ENCODE assay signal across 8 mouse cellular contexts in the genomic region with DNA sequence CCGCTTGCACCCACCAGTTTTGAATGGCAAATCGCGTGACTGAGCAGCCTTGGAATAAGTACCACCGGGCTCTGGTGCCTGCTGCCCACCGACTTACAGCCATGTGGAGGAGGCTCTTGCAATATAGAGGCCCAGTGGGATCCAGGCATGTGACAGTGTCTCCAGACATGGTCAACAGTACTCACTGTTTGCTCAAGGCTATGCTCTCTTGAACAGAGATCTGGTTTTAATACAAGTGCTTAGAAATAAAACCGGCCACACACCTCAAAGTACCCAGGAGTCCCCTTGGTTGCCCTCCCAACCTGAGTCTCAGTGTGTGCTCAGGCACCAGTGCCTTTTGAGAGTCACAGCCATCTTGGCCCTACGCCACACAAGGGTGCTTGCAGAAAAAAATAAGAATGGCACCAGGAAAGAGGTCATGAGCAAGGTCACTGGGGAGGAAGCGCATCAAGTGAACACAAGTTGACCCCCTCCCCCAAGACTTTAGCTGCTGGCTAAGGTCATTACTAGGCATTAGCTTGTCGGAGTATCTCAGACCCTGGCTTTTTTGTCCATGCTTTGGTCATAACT. TPM values are rescaled to one million over a fixed set of nuclear protein-coding genes. Genes with fewer than 3 reads are reported as not detected.
DNase-seq lines count a peak whose midpoint lies in the region; ATAC-seq and TF ChIP-seq lines count a peak whose summit lies in the region.

A gene (minus strand): TSS at position 142 of the 570 bp plus-strand sequence.

- peak within 1 kb of the TSS; percentile 73 for H3K27ac ChIP-seq in left cerebral cortex, adult 2 months
- no peak within 1 kb of the TSS for H3K27ac ChIP-seq in bone marrow macrophage, adult 2 months (ENCODE audit: insufficient read depth, low read depth, low read length)
- peak within 1 kb of the TSS; percentile 75 for H3K27ac ChIP-seq in kidney, postnatal 0 days
- no peak within 1 kb of the TSS for H3K27ac ChIP-seq in macrophage

- H3K4me1 ChIP-seq in bone marrow macrophage, adult 2 months (ENCODE audit: control insufficient read depth, insufficient read depth, low read length) = peaks cover 40% of the 10 kb centered on the region
- H3K4me1 ChIP-seq in kidney, postnatal 0 days (replicated peaks; ENCODE audit: insufficient read depth, low read length) = peaks cover 25% of the 10 kb centered on the region

- DNase-seq in left cerebral cortex, adult 2 months (ENCODE audit: extremely low spot score in 1 of 2, low spot score in 2 of 2) = no peak
- DNase-seq in left cerebral cortex, adult 9 months (ENCODE audit: low spot score in 2 of 2) = no peak
- DNase-seq in gonadal fat pad, adult 2 months (ENCODE audit: low read depth) = no peak
- peak; percentile 7 for DNase-seq in kidney, postnatal 0 days (ENCODE audit: low spot score)
- DNase-seq in spleen, adult 18-20 months = no peak
- no peak for DNase-seq in thymus, postnatal 0 days (ENCODE audit: low spot score)

- TF ChIP-seq CTCF in left cerebral cortex, adult 2 months (IDR thresholded peaks at IDR 0.05) = no peak
- no peak for TF ChIP-seq CTCF in bone marrow macrophage, adult 2 months (IDR thresholded peaks at IDR 0.05; ENCODE audit: low read depth, low read length)
- no peak for TF ChIP-seq CTCF in kidney, postnatal 0 days (IDR thresholded peaks at IDR 0.05; ENCODE audit: low read depth)

- no peak for TF ChIP-seq POLR2A in bone marrow macrophage, adult 2 months (IDR thresholded peaks at IDR 0.05; ENCODE audit: borderline replicate concordance, low read depth, low read length)

- H3K9me3 ChIP-seq in kidney, postnatal 0 days (replicated peaks; ENCODE audit: low read length) = no peaks in the 10 kb centered on the region

- WGBS in kidney, postnatal 0 days = 16% methylated on average over 9 of the region's 9 CpGs
- 39% methylated on average over 9 of the region's 9 CpGs for WGBS in macrophage (ENCODE audit: missing documents)

- peak within 1 kb of the TSS; percentile 74 for H3K9ac ChIP-seq in kidney, postnatal 0 days (ENCODE audit: low read depth, low read length)

- no peaks in the 10 kb centered on the region; the same call in 1 of the 2 replicates for H3K79me2 ChIP-seq in macrophage (ENCODE audit: inconsistent target)

- ATAC-seq in kidney, postnatal 0 days (replicated peaks; ENCODE audit: low FRiP score, low read depth) = no peak

- peak within 1 kb of the TSS; percentile 98 for H3K4me2 ChIP-seq in kidney, postnatal 0 days (ENCODE audit: low read length)

- H3K36me3 ChIP-seq in kidney, postnatal 0 days (ENCODE audit: insufficient read depth, low read length) = no peaks in the 10 kb centered on the region
- H3K36me3 ChIP-seq in macrophage (ENCODE audit: inconsistent target) = no peaks in the 10 kb centered on the region

- 0 out of 2 replicates have a peak, but pooled peaks cover 3% of the 10 kb centered on the region for H3K27me3 ChIP-seq in kidney, postnatal 0 days (ENCODE audit: insufficient read depth, low read length)

- H3K4me3 ChIP-seq in left cerebral cortex, adult 2 months = peak within 1 kb of the TSS; percentile 58
- peak within 1 kb of the TSS; percentile 76 for H3K4me3 ChIP-seq in bone marrow macrophage, adult 2 months (ENCODE audit: insufficient read depth, low read length)
- peak within 1 kb of the TSS; percentile 76 for H3K4me3 ChIP-seq in kidney, postnatal 0 days (replicated peaks; ENCODE audit: low read depth, low read length)
- H3K4me3 ChIP-seq in macrophage (ENCODE audit: inconsistent target) = peak within 1 kb of the TSS; percentile 49

- intact Hi-C loops in left cerebral cortex, adult 2 months (cut with DNase I) = no loop called here

RNA-seq across cellular contexts. Expression of the gene that starts here (rescaled TPM):
- 10 to 100 TPM; 64.5 to 75.9 TPM for total RNA-seq in left cerebral cortex, adult 2 months (2021)
- polyA plus RNA-seq in bone marrow macrophage, adult 2 months (2012; ENCODE audit: insufficient read depth, insufficient read length, missing spikeins) = 17.8 and 18.0 TPM in 2 replicates
- polyA plus RNA-seq in gonadal fat pad, adult 2 months (2012; rRNA removed) = 34.9 and 43.5 TPM in 2 replicates
- polyA plus RNA-seq in kidney, postnatal 0 days (2015; fragmentation: Nextera tagmentation; extraction: Ambion mirVana) = 11.3 and 12.2 TPM in 2 replicates
- total RNA-seq in macrophage (2018; cell fraction: chromatin; rRNA removed) = 10 to 100 TPM; 11.7 to 44.7 (median 31.1) TPM
- total RNA-seq in macrophage (2018; cell fraction: cytosol; rRNA removed) = 10 to 100 TPM; 19.5 to 37.0 (median 29.6) TPM
- 10 to 100 TPM; 14.9 to 46.1 (median 27.3) TPM for total RNA-seq in macrophage (2018; cell fraction: nucleus; rRNA removed)
- polyA plus RNA-seq in macrophage (2018) = 16.9 to 21.8 TPM (median 19.0 TPM) in 3 replicates
- 2.2 and 2.8 TPM in 2 replicates for polyA plus RNA-seq in thymus, postnatal 0 days (2015; fragmentation: Nextera tagmentation; extraction: Ambion mirVana)

Comparison
In these comparisons a context has a peak if more than half of its experiments do, and no peak if none do; other contexts are left out.
1. H3K27ac ChIP-seq: peak in left cerebral cortex, adult 2 months (single experiment) and kidney, postnatal 0 days (single experiment); none in bone marrow macrophage, adult 2 months (single experiment) and macrophage (single experiment).
2. Peak in every context shown above with its lines, with median percentiles within 50 percentile points of each other: H3K4me3 ChIP-seq.